Comparison of ENCODE assay signal across 9 mouse cellular contexts in genomic region chr5:128917116-128917959, GRCm38 (mm10). TPM values are rescaled to one million over a fixed set of nuclear protein-coding genes. Genes with fewer than 3 reads are reported as not detected.
A peak's percentile ranks its signal among the peaks of the same experiment; 100 is the strongest.
DNase-seq lines count a peak whose midpoint lies in the region; ATAC-seq and TF ChIP-seq lines count a peak whose summit lies in the region.
"Had no signal": no experiment of that assay in that cellular context is flagged by ENCODE, and none has a peak within 500 bp of the region (broad histone marks: within the 10 kb centered on the region; RNA-seq: fewer than 3 reads in every experiment).

No protein-coding gene starts in this region.

- no peak for TF ChIP-seq CTCF in heart, postnatal 0 days (IDR thresholded peaks at IDR 0.05; ENCODE audit: low read depth)
- no peak for TF ChIP-seq CTCF in midbrain, postnatal 0 days (IDR thresholded peaks at IDR 0.05)

- H3K27me3 ChIP-seq in heart, embryonic 12.5 days (replicated peaks), result peaks cover 6% of the 10 kb centered on the region; the same call in 1 of the 2 replicates
- H3K27me3 ChIP-seq in heart, postnatal 0 days (ENCODE audit: control insufficient read depth, insufficient read depth, low read length), result no peaks in the 10 kb centered on the region
- H3K27me3 ChIP-seq in midbrain, postnatal 0 days (ENCODE audit: insufficient read depth, low read length), result no peaks in the 10 kb centered on the region
- H3K27me3 ChIP-seq: Patski had no signal

- no peaks in the 10 kb centered on the region for H3K36me3 ChIP-seq in heart, embryonic 12.5 days
- no peaks in the 10 kb centered on the region for H3K36me3 ChIP-seq in heart, postnatal 0 days (replicated peaks; ENCODE audit: control insufficient read depth, insufficient read depth, low read length)
- peaks cover 5% of the 10 kb centered on the region; the same call in 1 of the 2 replicates for H3K36me3 ChIP-seq in midbrain, postnatal 0 days (ENCODE audit: insufficient read depth, low read length)

- intact Hi-C loops in left cerebral cortex, postnatal 36 days (cut with DNase I), result no loop called here

- H3K27ac ChIP-seq in heart, embryonic 12.5 days (ENCODE audit: poor library complexity, severe bottlenecking), result no peak overlapping the region
- no peak overlapping the region for H3K27ac ChIP-seq in heart, postnatal 0 days (ENCODE audit: low read depth)
- no peak overlapping the region for H3K27ac ChIP-seq in midbrain, postnatal 0 days (ENCODE audit: low read depth, low read length)

- DNase-seq in heart, adult 8-10 months (ENCODE audit: low spot score), result peak; percentile 11
- peak; percentile 41 to 56 for DNase-seq in adrenal gland, adult 18-20 months (ENCODE audit: low spot score in 2 of 2)
- peak; percentile 71 for DNase-seq in heart, postnatal 0 days (ENCODE audit: low spot score)
- peak; percentile 31 for DNase-seq in large intestine, adult 2 months (ENCODE audit: low read depth, low spot score)
- DNase-seq in midbrain, postnatal 0 days (ENCODE audit: low spot score), result peak; percentile 67
- peak; percentile 65 for DNase-seq in yolk sac, embryonic 10.5 days (ENCODE audit: low spot score)
- no peak for DNase-seq in left cerebral cortex, postnatal 36 days (ENCODE audit: low spot score in 2 of 2)

- H3K9me3 ChIP-seq in heart, embryonic 12.5 days (replicated peaks), result peaks cover 5% of the 10 kb centered on the region; the same call in 1 of the 2 replicates
- H3K9me3 ChIP-seq in heart, postnatal 0 days (replicated peaks; ENCODE audit: control insufficient read depth, low read length), result no peaks in the 10 kb centered on the region
- H3K9me3 ChIP-seq in midbrain, postnatal 0 days (ENCODE audit: low read length), result no peaks in the 10 kb centered on the region

- peaks cover 2% of the 10 kb centered on the region for H3K4me1 ChIP-seq in heart, embryonic 12.5 days (replicated peaks)
- H3K4me1 ChIP-seq in heart, postnatal 0 days (ENCODE audit: control insufficient read depth, insufficient read depth), result no peaks in the 10 kb centered on the region
- H3K4me1 ChIP-seq in midbrain, postnatal 0 days (ENCODE audit: insufficient read depth, low read length), result no peaks in the 10 kb centered on the region

- no peak overlapping the region for H3K9ac ChIP-seq in heart, embryonic 12.5 days
- H3K9ac ChIP-seq in heart, postnatal 0 days (replicated peaks; ENCODE audit: low read depth, low read length), result no peak overlapping the region
- no peak overlapping the region for H3K9ac ChIP-seq in midbrain, postnatal 0 days (replicated peaks; ENCODE audit: low read length, poor library complexity, severe bottlenecking)

- no peak overlapping the region for H3K4me3 ChIP-seq in heart, embryonic 12.5 days
- no peak overlapping the region for H3K4me3 ChIP-seq in heart, postnatal 0 days (ENCODE audit: low read depth, low read length)
- H3K4me3 ChIP-seq in midbrain, postnatal 0 days (ENCODE audit: low read depth, low read length), result no peak overlapping the region

- no peak for TF ChIP-seq EP300 in heart, postnatal 0 days (IDR thresholded peaks at IDR 0.05; ENCODE audit: low read depth)

- no peak overlapping the region for H3K4me2 ChIP-seq in heart, embryonic 12.5 days
- no peak overlapping the region for H3K4me2 ChIP-seq in heart, postnatal 0 days (ENCODE audit: low read depth, low read length)
- no peak overlapping the region for H3K4me2 ChIP-seq in midbrain, postnatal 0 days (ENCODE audit: low read depth, low read length, poor library complexity, severe bottlenecking)

- no peak for ATAC-seq in heart, embryonic 12.5 days (ENCODE audit: insufficient number of reproducible peaks, low FRiP score)
- no peak; the same call in 1 of the 2 replicates for ATAC-seq in heart, postnatal 0 days (ENCODE audit: insufficient read depth, low read depth)
- ATAC-seq in midbrain, postnatal 0 days (ENCODE audit: low FRiP score), result no peak
- ATAC-seq: Patski had no signal

- WGBS in heart, embryonic 12.5 days, result 8% methylated on average over 10 of the region's 10 CpGs
- 8% methylated on average over 10 of the region's 10 CpGs for WGBS in heart, postnatal 0 days
- 3% methylated on average over 10 of the region's 10 CpGs for WGBS in large intestine, adult 2 months
- 33% methylated on average over 10 of the region's 10 CpGs for WGBS in midbrain, postnatal 0 days

RNA-seq across cellular contexts. Expression of gene Rimbp2, which starts 35.9 kb away (rescaled TPM):
- under 1 TPM in 1 of 4 experiments, not detected in 3; 0.09 TPM for total RNA-seq in heart, adult 8-10 months (2022)
- polyA plus RNA-seq in heart, embryonic 12.5 days (2016; fragmentation: Nextera tagmentation; extraction: Ambion mirVana), result 0.10 and 0.13 TPM in 2 replicates
- total RNA-seq in adrenal gland, adult 18-20 months (2021), result 1 to 10 TPM; 4.0 to 5.3 TPM
- total RNA-seq in heart, postnatal 0 days (2014; rRNA removed; ENCODE audit: low replicate concordance), result 0.04 TPM in 1 of 2 replicates, not detected in the other
- 0.03 and 0.07 TPM in 2 replicates for polyA plus RNA-seq in heart, postnatal 0 days (2015; fragmentation: Nextera tagmentation; extraction: Ambion mirVana)
- 1.1 and 1.8 TPM in 2 replicates for polyA plus RNA-seq in large intestine, adult 2 months (2012; rRNA removed)
- 22.7 and 29.1 TPM in 2 replicates for total RNA-seq in midbrain, postnatal 0 days (2014; rRNA removed)
- 5.2 and 6.1 TPM in 2 replicates for polyA plus RNA-seq in midbrain, postnatal 0 days (2015; fragmentation: Nextera tagmentation; extraction: Ambion mirVana)
- 100 to 1,000 TPM; 128 to 150 TPM for total RNA-seq in left cerebral cortex, postnatal 36 days (2021)
- polyA plus RNA-seq: Patski had no signal

Comparison
In these comparisons a context has a peak if more than half of its experiments do, and no peak if none do; other contexts are left out.
1. DNase-seq: peak in heart, adult 8-10 months (single experiment), adrenal gland, adult 18-20 months (2 of 2), heart, postnatal 0 days (single experiment), large intestine, adult 2 months (single experiment), midbrain, postnatal 0 days (single experiment) and yolk sac, embryonic 10.5 days (single experiment); none in left cerebral cortex, postnatal 36 days (0 of 2).